Mouse (Mus musculus): ENCODE results near the gene Arxes1. TPM values are rescaled to one million over a fixed set of nuclear protein-coding genes. Genes with fewer than 3 reads are reported as not detected.
"Not testable (repeated sequence)": the region's sequence is repeated elsewhere in the genome, so short reads cannot be mapped to it uniquely, and the experiment has no call there.

Gene Arxes1
- not detected in 2 replicates for polyA plus RNA-seq (2012; ENCODE audit: insufficient read depth, insufficient read length, low replicate concordance, missing spikeins)

DNA sequence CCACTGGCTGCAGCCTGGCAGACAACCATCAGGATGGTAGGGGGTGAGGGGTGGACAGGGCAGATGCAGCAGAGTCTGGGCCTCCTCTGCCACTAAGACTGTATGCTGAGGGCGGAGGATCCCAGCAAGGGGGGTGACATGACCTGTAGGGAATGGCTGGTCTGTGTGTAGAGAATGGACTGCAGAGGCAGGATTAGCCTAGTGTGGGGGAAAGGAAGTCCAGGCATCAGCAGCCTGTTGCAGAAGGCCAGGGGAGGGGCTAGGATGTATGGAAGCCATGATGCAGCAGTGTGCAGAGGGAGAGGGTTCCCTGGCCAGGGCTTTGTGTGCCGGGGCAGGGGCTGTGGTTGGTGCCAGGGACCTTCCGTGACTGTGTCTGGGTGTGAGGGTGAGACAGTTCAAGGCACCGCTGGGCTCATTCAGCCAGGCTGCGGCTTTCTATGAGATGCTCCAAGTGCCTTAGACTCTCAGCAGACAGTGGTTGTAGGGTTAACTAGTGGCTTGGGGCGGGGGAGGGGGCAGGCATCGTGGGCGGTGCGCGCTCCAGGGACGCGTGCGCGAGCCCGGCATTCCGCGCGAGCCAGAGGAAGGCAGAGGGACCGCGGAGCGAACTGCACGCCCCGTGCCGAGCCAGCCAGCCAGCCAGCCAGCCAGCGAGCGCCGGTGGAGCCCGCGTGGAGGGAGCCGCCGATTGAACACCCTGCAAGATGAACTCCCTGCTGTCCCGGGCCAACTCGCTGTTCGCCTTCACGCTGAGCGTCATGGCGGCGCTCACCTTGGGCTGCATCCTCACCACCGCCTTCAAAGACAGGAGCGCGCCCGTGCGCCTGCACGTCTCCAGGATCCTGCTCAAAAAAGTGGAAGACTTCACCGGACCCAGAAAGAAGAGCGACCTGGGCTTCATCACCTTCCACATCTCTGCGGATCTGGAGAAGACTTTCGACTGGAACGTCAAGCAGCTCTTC lies at the start of gene Arxes1:
Gene Arxes1 (plus strand): TSS at position 569 of the 965 bp plus-strand sequence.
- not testable (repeated sequence) for H3K4me1 ChIP-seq (ENCODE audit: control insufficient read depth, insufficient read depth, low read length); H3K27ac ChIP-seq (ENCODE audit: insufficient read depth, low read depth, low read length)
- whole genome bisulfite sequencing = 13% methylated on average over 3 of the region's 49 CpGs
- H3K4me3 ChIP-seq (ENCODE audit: insufficient read depth, low read depth, low read length) = peak within 1 kb of the TSS; percentile 35

GRCm38 (mm10) chrX:135984539-135985260 lies 48.5 kb upstream of the Arxes1 start:
- TF ChIP-seq POLR2A (IDR thresholded peaks at IDR 0.05; ENCODE audit: insufficient read depth, low read depth, low read length) (no peak), CTCF (IDR thresholded peaks at IDR 0.05; ENCODE audit: insufficient read depth, low read depth, low read length) (no peak)
- Histone ChIP-seq H3K4me1 (ENCODE audit: control insufficient read depth, insufficient read depth, low read length) (no peaks in the 10 kb centered on the region), H3K4me3 (ENCODE audit: insufficient read depth, low read depth, low read length) (no peak overlapping the region), H3K27ac (ENCODE audit: insufficient read depth, low read depth, low read length) (no peak overlapping the region; the same call in 1 of the 2 replicates)
- 43% methylated on average over 6 of the region's 6 CpGs for WGBS

DNA sequence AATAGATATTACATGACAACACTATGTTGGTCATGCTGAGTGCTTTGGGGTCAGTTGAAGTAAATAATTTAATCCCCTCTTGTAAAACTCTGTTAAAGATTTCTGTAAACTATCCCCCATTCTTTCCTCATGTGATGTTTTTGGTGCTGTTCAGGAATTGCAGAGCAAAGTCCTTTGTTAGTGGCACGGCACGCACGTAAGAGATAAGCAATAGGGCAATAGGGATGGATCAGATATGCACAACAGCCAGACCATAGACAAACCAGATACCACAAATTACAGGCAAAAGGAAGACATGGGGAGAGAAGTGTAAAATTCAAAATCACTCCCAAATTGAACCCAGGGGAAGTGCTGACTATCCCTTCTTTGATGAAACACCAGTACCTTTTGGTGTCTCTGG lies 46.9 kb upstream of the Arxes1 start:
- no peak for TF ChIP-seq CTCF (IDR thresholded peaks at IDR 0.05; ENCODE audit: insufficient read depth, low read depth, low read length)
- no peak for TF ChIP-seq POLR2A (IDR thresholded peaks at IDR 0.05; ENCODE audit: insufficient read depth, low read depth, low read length)
- Histone ChIP-seq H3K27ac (ENCODE audit: insufficient read depth, low read depth, low read length) (no peak overlapping the region), H3K4me3 (ENCODE audit: insufficient read depth, low read depth, low read length) (no peak overlapping the region), H3K4me1 (ENCODE audit: control insufficient read depth, insufficient read depth, low read length) (no peaks in the 10 kb centered on the region)
- 94% methylated on average over 3 of the region's 3 CpGs for WGBS

DNA sequence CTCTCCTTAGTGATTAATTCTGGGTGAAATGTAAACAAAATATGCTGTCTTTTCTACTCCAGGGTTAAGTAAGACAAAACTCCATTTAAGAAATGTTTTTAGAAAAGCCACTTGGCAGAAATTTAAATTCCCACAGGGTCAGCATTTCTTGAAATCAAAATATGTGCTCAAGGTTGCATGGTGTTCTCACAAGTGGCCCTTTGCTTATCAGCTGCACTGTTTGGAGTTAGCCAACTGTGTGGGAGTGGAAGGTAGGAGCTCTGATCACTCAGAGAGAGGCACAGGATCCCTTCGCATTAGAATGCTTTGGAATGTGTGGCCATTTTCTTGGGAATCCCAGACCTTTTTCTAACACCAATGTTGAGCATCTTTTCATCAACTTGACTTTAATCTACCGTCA lies 42.5 kb upstream of the Arxes1 start:
- 82% methylated on average over 2 of the region's 2 CpGs for WGBS
- Histone ChIP-seq H3K27ac (ENCODE audit: insufficient read depth, low read depth, low read length) (no peak overlapping the region), H3K4me3 (ENCODE audit: insufficient read depth, low read depth, low read length) (no peak overlapping the region), H3K4me1 (ENCODE audit: control insufficient read depth, insufficient read depth, low read length) (no peaks in the 10 kb centered on the region)
- TF ChIP-seq CTCF (IDR thresholded peaks at IDR 0.05; ENCODE audit: insufficient read depth, low read depth, low read length) (no peak), POLR2A (IDR thresholded peaks at IDR 0.05; ENCODE audit: insufficient read depth, low read depth, low read length) (no peak)

DNA sequence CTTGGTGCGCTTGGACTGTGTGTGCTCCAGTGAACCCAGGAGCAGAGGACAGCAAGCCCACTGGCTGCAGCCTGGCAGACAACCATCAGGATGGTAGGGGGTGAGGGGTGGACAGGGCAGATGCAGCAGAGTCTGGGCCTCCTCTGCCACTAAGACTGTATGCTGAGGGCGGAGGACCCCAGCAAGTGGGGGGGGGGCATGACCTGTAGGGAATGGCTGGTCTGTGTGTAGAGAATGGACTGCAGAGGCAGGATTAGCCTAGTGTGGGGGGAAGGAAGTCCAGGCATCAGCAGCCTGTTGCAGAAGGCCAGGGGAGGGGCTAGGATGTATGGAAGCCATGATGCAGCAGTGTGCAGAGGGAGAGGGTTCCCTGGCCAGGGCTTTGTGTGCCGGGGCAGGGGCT lies 40.0 kb upstream of the Arxes1 start:
- WGBS = 52% methylated on average over 2 of the region's 3 CpGs
- H3K4me1 ChIP-seq (ENCODE audit: control insufficient read depth, insufficient read depth, low read length); H3K27ac ChIP-seq (ENCODE audit: insufficient read depth, low read depth, low read length): not testable (repeated sequence)
- peak overlapping the region; percentile 8; the same call in 1 of the 2 replicates for H3K4me3 ChIP-seq (ENCODE audit: insufficient read depth, low read depth, low read length)

DNA sequence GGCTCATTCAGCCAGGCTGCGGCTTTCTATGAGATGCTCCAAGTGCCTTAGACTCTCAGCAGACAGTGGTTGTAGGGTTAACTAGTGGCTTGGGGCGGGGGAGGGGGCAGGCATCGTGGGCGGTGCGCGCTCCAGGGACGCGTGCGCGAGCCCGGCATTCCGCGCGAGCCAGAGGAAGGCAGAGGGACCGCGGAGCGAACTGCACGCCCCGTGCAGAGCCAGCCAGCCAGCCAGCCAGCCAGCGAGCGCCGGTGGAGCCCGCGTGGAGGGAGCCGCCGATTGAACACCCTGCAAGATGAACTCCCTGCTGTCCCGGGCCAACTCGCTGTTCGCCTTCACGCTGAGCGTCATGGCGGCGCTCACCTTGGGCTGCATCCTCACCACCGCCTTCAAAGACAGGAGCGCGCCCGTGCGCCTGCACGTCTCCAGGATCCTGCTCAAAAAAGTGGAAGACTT lies 39.5 kb upstream of the Arxes1 start, which contains the start of gene Arxes2:
Gene Arxes2 (plus strand): TSS at position 161 of the 456 bp plus-strand sequence.
- peak within 1 kb of the TSS; percentile 39 for H3K4me3 ChIP-seq (ENCODE audit: insufficient read depth, low read depth, low read length)
- 15% methylated on average over 19 of the region's 39 CpGs for WGBS
- H3K4me1 ChIP-seq (ENCODE audit: control insufficient read depth, insufficient read depth, low read length); H3K27ac ChIP-seq (ENCODE audit: insufficient read depth, low read depth, low read length): not testable (repeated sequence)

- Histone ChIP-seq H3K4me3 (ENCODE audit: insufficient read depth, low read depth, low read length) (no peak overlapping the region), H3K27ac (ENCODE audit: insufficient read depth, low read depth, low read length) (no peak overlapping the region), H3K4me1 (ENCODE audit: control insufficient read depth, insufficient read depth, low read length) (no peaks in the 10 kb centered on the region)
- WGBS = 28% methylated on average over 4 of the region's 5 CpGs
- TF ChIP-seq POLR2A (IDR thresholded peaks at IDR 0.05; ENCODE audit: insufficient read depth, low read depth, low read length) = no peak
- no peak for TF ChIP-seq CTCF (IDR thresholded peaks at IDR 0.05; ENCODE audit: insufficient read depth, low read depth, low read length)
Observed at GRCm38 (mm10) chrX:136007199-136007843, 25.8 kb upstream of the Arxes1 start.

- Histone ChIP-seq H3K4me3 (ENCODE audit: insufficient read depth, low read depth, low read length) (no peak overlapping the region), H3K4me1 (ENCODE audit: control insufficient read depth, insufficient read depth, low read length) (no peaks in the 10 kb centered on the region), H3K27ac (ENCODE audit: insufficient read depth, low read depth, low read length) (no peak overlapping the region)
- TF ChIP-seq POLR2A (IDR thresholded peaks at IDR 0.05; ENCODE audit: insufficient read depth, low read depth, low read length) (no peak), CTCF (IDR thresholded peaks at IDR 0.05; ENCODE audit: insufficient read depth, low read depth, low read length) (no peak)
- 23% methylated on average over 2 of the region's 2 CpGs for WGBS
Observed at GRCm38 (mm10) chrX:136014392-136014791, 18.8 kb upstream of the Arxes1 start.

DNA sequence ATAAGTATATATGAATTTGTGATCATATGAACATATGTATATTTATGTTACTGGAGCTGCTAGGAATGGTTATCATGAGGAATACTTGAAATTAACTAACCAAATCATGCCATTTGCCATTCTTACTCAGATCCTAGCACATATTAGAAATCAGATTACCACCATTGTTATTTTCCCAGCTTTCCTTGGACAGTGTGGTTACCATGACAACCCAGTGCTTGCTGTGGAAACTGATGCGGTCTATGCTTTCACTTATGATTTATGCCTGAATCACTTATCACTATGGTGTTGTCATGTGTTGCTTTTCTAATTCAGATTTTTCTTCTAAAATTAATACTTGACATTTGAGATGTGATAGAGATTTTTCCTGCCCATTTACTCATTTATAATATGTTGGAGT lies 2.8 kb upstream of the Arxes1 start:
- Histone ChIP-seq H3K4me3 (ENCODE audit: insufficient read depth, low read depth, low read length) (no peak overlapping the region), H3K27ac (ENCODE audit: insufficient read depth, low read depth, low read length) (no peak overlapping the region), H3K4me1 (ENCODE audit: control insufficient read depth, insufficient read depth, low read length) (no peaks in the 10 kb centered on the region)
- WGBS = 60% methylated on average over 1 of the region's 1 CpGs
- TF ChIP-seq POLR2A (IDR thresholded peaks at IDR 0.05; ENCODE audit: insufficient read depth, low read depth, low read length) (no peak), CTCF (IDR thresholded peaks at IDR 0.05; ENCODE audit: insufficient read depth, low read depth, low read length) (no peak)
